Mouse (Mus musculus) CH12.LX (cell line): ENCODE results near the gene Dnah5. TPM values are rescaled to one million over a fixed set of nuclear protein-coding genes. Genes with fewer than 3 reads are reported as not detected.

ENCODE experiments used
- DNase-seq: peaks from one replicate; pipeline ENCODE4 v3.0.0-alpha.2; 2013; ENCODE audit errors: extremely low read depth
- H3K27ac ChIP-seq: 2 replicates; pipeline ENCODE4 v1.5.1; 2012; ENCODE audit warnings: low read depth, mild to moderate bottlenecking, control low read depth, moderate library complexity; ENCODE audit not compliant: insufficient read depth
- H3K27me3 ChIP-seq: replicated peaks from 2 replicates; pipeline ENCODE3; 2012; ENCODE audit warnings: inconsistent platforms
- H3K36me3 ChIP-seq, 2 experiments: replicated peaks in 1 of 2; 2 replicates each; pipeline versions ENCODE3 to v1.6.1; 2012; ENCODE audit warnings: inconsistent platforms in 1 of 2, low read length in 1 of 2, mild to moderate bottlenecking in 1 of 2, mixed read lengths in 1 of 2, moderate library complexity in 1 of 2; ENCODE audit not compliant: control insufficient read depth in 1 of 2, insufficient read depth in 1 of 2
- H3K4me1 ChIP-seq, 2 experiments: 2 replicates each; pipeline ENCODE4 v1.6.1; 2012; ENCODE audit warnings: inconsistent platforms in 1 of 2, moderate library complexity in 1 of 2; ENCODE audit not compliant: insufficient read depth in 2 of 2, control insufficient read depth in 1 of 2
- H3K4me2 ChIP-seq: 2 replicates; pipeline ENCODE4 v1.6.1; 2012; ENCODE audit warnings: low read depth, mild to moderate bottlenecking, control low read depth; ENCODE audit not compliant: poor library complexity, insufficient read depth, severe bottlenecking
- H3K4me3 ChIP-seq, 3 experiments: fragments of 150-350 bp in 1 of 3; sonication (generic) in 1 of 3; replicated peaks in 1 of 3; 2 replicates each; pipeline versions ENCODE3 to v1.5.1; 2011 to 2012; ENCODE audit warnings: low read depth in 2 of 3, low read length in 2 of 3, mild to moderate bottlenecking in 2 of 3, moderate library complexity in 2 of 3, control low read depth in 1 of 3, improper control_type of control experiment in 1 of 3, inconsistent platforms in 1 of 3, mixed read lengths in 1 of 3; ENCODE audit not compliant: poor library complexity in 1 of 3
- H3K79me2 ChIP-seq: replicated peaks from 2 replicates; pipeline ENCODE4 v1.6.1; 2012; ENCODE audit warnings: mild to moderate bottlenecking, moderate library complexity; ENCODE audit not compliant: control insufficient read depth, poor library complexity, insufficient read depth, severe bottlenecking; ENCODE audit errors: extremely low read depth
- H3K9ac ChIP-seq: 2 replicates; pipeline ENCODE4 v1.6.1; 2012; ENCODE audit warnings: low read depth, mild to moderate bottlenecking, control low read depth, moderate library complexity; ENCODE audit not compliant: insufficient read depth
- H3K9me3 ChIP-seq: replicated peaks from 2 replicates; pipeline ENCODE3; 2012; ENCODE audit warnings: low read length, inconsistent platforms, mixed read lengths
- BHLHE40 ChIP-seq: IDR thresholded peaks from 2 replicates; pipeline ENCODE4 v1.6.1; 2011; ENCODE audit warnings: mild to moderate bottlenecking, low read depth, low read length, improper control_type of control experiment
- CHD2 ChIP-seq: IDR thresholded peaks from 2 replicates; pipeline ENCODE4 v1.6.1; 2011; ENCODE audit warnings: low read length, improper control_type of control experiment
- E2F4 ChIP-seq: IDR thresholded peaks from 2 replicates; pipeline ENCODE4 v1.6.1; 2011; ENCODE audit warnings: low read depth, low read length, improper control_type of control experiment; ENCODE audit not compliant: insufficient replicate concordance
- EP300 ChIP-seq: IDR thresholded peaks from 2 replicates; pipeline ENCODE4 v1.6.1; 2011; ENCODE audit warnings: low read length, improper control_type of control experiment
- GABPA ChIP-seq: IDR thresholded peaks from 2 replicates; pipeline ENCODE4 v1.6.1; 2012; ENCODE audit warnings: low read depth, low read length, improper control_type of control experiment, inconsistent platforms; ENCODE audit not compliant: insufficient replicate concordance
- HCFC1 ChIP-seq: IDR thresholded peaks from 2 replicates; pipeline ENCODE4 v1.6.1; 2012; ENCODE audit warnings: low read depth, mild to moderate bottlenecking, inconsistent platforms, low read length, improper control_type of control experiment
- IRF4 ChIP-seq: IDR thresholded peaks from 2 replicates; pipeline ENCODE4 v1.6.1; 2014; ENCODE audit warnings: low read depth, mild to moderate bottlenecking, inconsistent platforms, low read length, improper control_type of control experiment
- JUN ChIP-seq: IDR thresholded peaks from 2 replicates; pipeline ENCODE4 v1.6.1; 2011; ENCODE audit warnings: low read depth, mild to moderate bottlenecking, low read length, improper control_type of control experiment, moderate library complexity; ENCODE audit not compliant: insufficient read depth
- JUND ChIP-seq: conservative IDR thresholded peaks from 2 replicates; pipeline ENCODE4 v1.6.1; 2011; ENCODE audit warnings: low read depth, low read length, improper control_type of control experiment
- MAX ChIP-seq: IDR thresholded peaks from 2 replicates; pipeline ENCODE4 v1.6.1; 2011; ENCODE audit warnings: low read length, improper control_type of control experiment
- MAZ ChIP-seq: IDR thresholded peaks from 2 replicates; pipeline ENCODE4 v1.6.1; 2012; ENCODE audit warnings: low read depth, mild to moderate bottlenecking, inconsistent platforms, low read length, improper control_type of control experiment, moderate library complexity
- MEF2A ChIP-seq: IDR thresholded peaks from 2 replicates; pipeline ENCODE4 v1.6.1; 2014; ENCODE audit warnings: low read depth, mild to moderate bottlenecking, inconsistent platforms, low read length, improper control_type of control experiment, borderline replicate concordance
- MYC ChIP-seq: IDR thresholded peaks from 2 replicates; pipeline ENCODE4 v1.6.1; 2011; ENCODE audit warnings: low read depth, mild to moderate bottlenecking, improper control_type of control experiment, low read length
- NELFE ChIP-seq: IDR thresholded peaks from 2 replicates; pipeline ENCODE4 v1.6.1; 2011; ENCODE audit warnings: low read depth, low read length, improper control_type of control experiment
- NRF1 ChIP-seq: IDR thresholded peaks from 2 replicates; pipeline ENCODE4 v1.6.1; 2014; ENCODE audit warnings: low read depth, mild to moderate bottlenecking, inconsistent platforms, low read length, improper control_type of control experiment, moderate library complexity
- RCOR1 ChIP-seq: conservative IDR thresholded peaks from 2 replicates; pipeline ENCODE4 v1.6.1; 2012; ENCODE audit warnings: low read depth, mild to moderate bottlenecking, inconsistent platforms, low read length, improper control_type of control experiment
- SMC3 ChIP-seq: IDR thresholded peaks from 2 replicates; pipeline ENCODE4 v1.6.1; 2011; ENCODE audit warnings: low read depth, low read length, improper control_type of control experiment
- TBP ChIP-seq: conservative IDR thresholded peaks from 2 replicates; pipeline ENCODE4 v1.6.1; 2011; ENCODE audit warnings: low read depth, low read length, improper control_type of control experiment
- TCF12 ChIP-seq: IDR thresholded peaks from 2 replicates; pipeline ENCODE4 v1.6.1; 2014; ENCODE audit warnings: low read depth, mild to moderate bottlenecking, inconsistent platforms, low read length, improper control_type of control experiment
- UBTF ChIP-seq: IDR thresholded peaks from 2 replicates; pipeline ENCODE4 v1.6.1; 2012; ENCODE audit warnings: low read depth, mild to moderate bottlenecking, inconsistent platforms, low read length, improper control_type of control experiment, moderate library complexity
- ZKSCAN1 ChIP-seq: IDR thresholded peaks from 2 replicates; pipeline ENCODE4 v1.6.1; 2012; ENCODE audit warnings: low read depth, inconsistent platforms, low read length, improper control_type of control experiment, borderline replicate concordance
- ZNF384 ChIP-seq: IDR thresholded peaks from 2 replicates; pipeline ENCODE4 v1.6.1; 2012; ENCODE audit warnings: low read depth, low read length, improper control_type of control experiment, inconsistent platforms
- dilution Hi-C: fragments of 300-500 bp; cut with MboI; formaldehyde crosslinking; loops from 2 replicates; pipeline ENCODE4 v1.14.3; 2020; ENCODE audit warnings: low sequenced_read_pairs; ENCODE audit not compliant: extremely low pct_unique_long_range_greater_than_20kb, extremely low pct_ligation_motif_present
- in situ Hi-C: fragments of 300-500 bp; cut with MboI; formaldehyde crosslinking; loops from 3 replicates; pipeline ENCODE4 v1.14.3; 2019; ENCODE audit warnings: low sequenced_read_pairs, low pct_ligation_motif_present, low pct_unique_long_range_greater_than_20kb, mixed read lengths
- polyA plus RNA-seq: library from polyadenylated mRNA; unstranded; fragments of >175 nt; gene quantifications from 2 replicates; pipeline ENCODE4 v1.2.1, GENCODE M21; 2012; ENCODE audit warnings: low read depth; ENCODE audit not compliant: insufficient read length
- total RNA-seq, 2 experiments: library from RNA; depleted of rRNA; stranded (reverse); fragments of 300-350 nt in 1 of 2; fragments of >200 nt in 1 of 2; gene quantifications; 2 replicates each; pipeline ENCODE4 v1.2.3; 2012 to 2014

The Dnah5 gene
- total and polyA plus RNA-seq, 3 experiments: under 0.01 to 0.01 TPM; not detected in 1

- TF ChIP-seq ZNF384 (no peak), MAZ (no peak), RCOR1 (no peak), MEF2A (no peak), EP300 (no peak), HCFC1 (no peak), MYC (no peak)
- Histone ChIP-seq H3K9me3 (no peaks in the 10 kb centered on the region), H3K27ac (no peak overlapping the region), H3K79me2 (no peaks in the 10 kb centered on the region), H3K4me2 (no peak overlapping the region), H3K27me3 (peaks cover 2% of the 10 kb centered on the region), H3K4me1 (no peaks in the 10 kb centered on the region), H3K4me3 (no peak overlapping the region), H3K36me3 (no peaks in the 10 kb centered on the region), H3K9ac (no peak overlapping the region)
- no peak for DNase-seq
- in situ Hi-C loops: no loop called here
- dilution Hi-C loops: no loop called here
These were observed 23.8 kb downstream of the Dnah5 start for GRCm38 (mm10) chr15:28227316-28227715.

- Histone ChIP-seq H3K27me3 (no peaks in the 10 kb centered on the region), H3K4me2 (no peak overlapping the region), H3K4me3 (no peak overlapping the region), H3K4me1 (no peaks in the 10 kb centered on the region), H3K9ac (no peak overlapping the region), H3K9me3 (peaks cover 20% of the 10 kb centered on the region), H3K27ac (no peak overlapping the region), H3K36me3 (no peaks in the 10 kb centered on the region), H3K79me2 (no peaks in the 10 kb centered on the region)
- in situ Hi-C loops: no loop called here
- TF ChIP-seq JUND (no peak), NRF1 (no peak), MAZ (no peak), GABPA (no peak), BHLHE40 (no peak), ZKSCAN1 (no peak), JUN (no peak), MYC (no peak), TBP (no peak), NELFE (no peak), TCF12 (no peak), IRF4 (no peak), EP300 (no peak), MEF2A (no peak), CHD2 (no peak), E2F4 (no peak), MAX (no peak), SMC3 (no peak), HCFC1 (no peak), UBTF (no peak)
- DNase-seq: no peak
- dilution Hi-C loops: no loop called here
These were observed 56.7 kb downstream of the Dnah5 start for GRCm38 (mm10) chr15:28260250-28260649.
